Mouse (Mus musculus) G1E-ER4 (cell line): Measurements from ENCODE around the gene Esr1. TPM values are rescaled to one million over a fixed set of nuclear protein-coding genes. Genes with fewer than 3 reads are reported as not detected.

Source experiments
- GATA1 ChIP-seq: IDR thresholded peaks from one replicate; pipeline ENCODE4 v1.8.0; 2012; ENCODE audit warnings: low read length, inconsistent platforms
- polyA plus RNA-seq: library from polyadenylated mRNA; stranded (reverse); fragments of >175 nt; gene quantifications from 2 replicates; pipeline ENCODE4 v1.2.3, GENCODE M21; 2012

The Esr1 gene
- polyA plus RNA-seq, 1 experiment: not detected

- TF ChIP-seq GATA1: no peak
These were observed 433.1 kb downstream of the Esr1 start for GRCm38 (mm10) chr10:5044481-5044880.

GRCm38 (mm10) chr10:5045213-5045612 lies 433.8 kb downstream of the Esr1 start:
- no peak for TF ChIP-seq GATA1

- no peak for TF ChIP-seq GATA1
These were observed 434.3 kb downstream of the Esr1 start for GRCm38 (mm10) chr10:5045671-5046070.

Other genes with a start within 250 kb of the Esr1 start
- 6.9 and 8.6 TPM in 2 replicates for gene Zbtb2, start 223.5 kb upstream of the Esr1 start, polyA plus RNA-seq
- gene Rmnd1, start 179.2 kb upstream of the Esr1 start, polyA plus RNA-seq: 2.8 and 13.9 TPM in 2 replicates
- gene Armt1, start 179.1 kb upstream of the Esr1 start, polyA plus RNA-seq: 6.3 and 9.4 TPM in 2 replicates
- gene Ccdc170, start 129.1 kb upstream of the Esr1 start, polyA plus RNA-seq: not detected in 2 replicates